In the genomic region with DNA sequence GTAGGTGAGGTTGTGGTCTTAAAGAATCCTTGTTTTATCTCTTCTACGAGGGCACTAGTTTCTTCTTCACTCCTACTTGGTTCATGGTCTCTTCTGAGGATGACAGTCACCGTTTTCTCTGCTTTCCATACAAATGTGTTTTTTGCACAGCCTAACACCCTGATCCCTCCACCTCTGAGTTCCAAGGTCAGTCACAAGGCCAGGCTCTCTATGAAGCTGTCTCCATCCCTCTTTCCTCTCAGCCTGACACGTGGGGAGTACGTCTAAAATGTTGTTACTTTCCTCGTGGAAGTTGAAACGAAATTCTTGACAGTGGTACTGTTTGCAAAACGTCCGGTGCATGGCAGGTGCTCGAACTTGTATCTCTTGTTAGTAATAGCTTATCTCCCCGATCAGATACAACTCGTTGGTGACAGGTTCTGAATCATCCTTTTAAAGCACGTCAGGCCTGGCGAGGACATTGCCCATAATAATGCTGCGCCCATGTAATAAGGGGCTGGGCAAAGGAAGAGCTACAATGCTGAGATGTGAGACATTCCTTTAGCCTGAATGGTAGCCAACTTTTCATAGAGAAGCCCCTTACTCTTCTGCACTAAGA, we compare ENCODE assay signal across 7 mouse cellular contexts. TPM values are rescaled to one million over a fixed set of nuclear protein-coding genes. Genes with fewer than 3 reads are reported as not detected.
DNase-seq lines count a peak whose midpoint lies in the region; ATAC-seq and TF ChIP-seq lines count a peak whose summit lies in the region.

No protein-coding gene starts in this region.

- H3K4me3 ChIP-seq in lung, adult 2 months (replicated peaks; ENCODE audit: extremely low read depth, low read depth, low read length): peak overlapping the region; percentile 63
- peak overlapping the region; percentile 96 for H3K4me3 ChIP-seq in forebrain, embryonic 10.5 days
- peak overlapping the region; percentile 83 for H3K4me3 ChIP-seq in limb, embryonic 14.5 days (replicated peaks; ENCODE audit: low read length)
- H3K4me3 ChIP-seq in stomach, embryonic 14.5 days (ENCODE audit: low read depth, low read length): peak overlapping the region; percentile 95

- peaks cover 9% of the 10 kb centered on the region for H3K4me1 ChIP-seq in lung, adult 2 months (ENCODE audit: control insufficient read depth, insufficient read depth, low read length)
- H3K4me1 ChIP-seq in forebrain, embryonic 10.5 days: peaks cover 19% of the 10 kb centered on the region
- H3K4me1 ChIP-seq in limb, embryonic 14.5 days (ENCODE audit: control insufficient read depth, insufficient read depth, low read length): peaks cover 5% of the 10 kb centered on the region; the same call in 1 of the 2 replicates
- peaks cover 9% of the 10 kb centered on the region for H3K4me1 ChIP-seq in stomach, embryonic 14.5 days (ENCODE audit: control insufficient read depth, insufficient read depth, low read length)

- peak overlapping the region; percentile 36; the same call in 1 of the 2 replicates for H3K9ac ChIP-seq in limb, embryonic 14.5 days (ENCODE audit: low read depth, low read length, severe bottlenecking)
- H3K9ac ChIP-seq in stomach, embryonic 14.5 days (replicated peaks; ENCODE audit: low read depth, low read length): 0 out of 2 replicates have a peak overlapping the region, but pooled peaks have one; percentile 21

- H3K9me3 ChIP-seq in forebrain, embryonic 10.5 days: no peaks in the 10 kb centered on the region
- H3K9me3 ChIP-seq in limb, embryonic 14.5 days (ENCODE audit: control insufficient read depth, low read length): no peaks in the 10 kb centered on the region
- no peaks in the 10 kb centered on the region for H3K9me3 ChIP-seq in stomach, embryonic 14.5 days (ENCODE audit: control insufficient read depth, low read depth, low read length)

- TF ChIP-seq POLR2A in lung, adult 2 months (IDR thresholded peaks at IDR 0.05; ENCODE audit: borderline replicate concordance, extremely low read depth, low read depth, low read length): no peak
- no peak for TF ChIP-seq POLR2A in limb, embryonic 14.5 days (IDR thresholded peaks at IDR 0.05; ENCODE audit: borderline replicate concordance, extremely low read depth, insufficient read depth, insufficient read length)

- peak overlapping the region; percentile 93 for H3K27ac ChIP-seq in forebrain, embryonic 10.5 days
- H3K27ac ChIP-seq in limb, embryonic 14.5 days (replicated peaks; ENCODE audit: low read depth, low read length): no peak overlapping the region
- H3K27ac ChIP-seq in stomach, embryonic 14.5 days (ENCODE audit: low read length): no peak overlapping the region

- WGBS in lung, adult 2 months: 20% methylated on average over 14 of the region's 14 CpGs
- WGBS in forebrain, embryonic 10.5 days: 24% methylated on average over 14 of the region's 14 CpGs
- 20% methylated on average over 14 of the region's 14 CpGs for WGBS in limb, embryonic 14.5 days
- WGBS in stomach, embryonic 14.5 days: 18% methylated on average over 14 of the region's 14 CpGs

- H3K36me3 ChIP-seq in forebrain, embryonic 10.5 days (replicated peaks): no peaks in the 10 kb centered on the region
- no peaks in the 10 kb centered on the region for H3K36me3 ChIP-seq in limb, embryonic 14.5 days (ENCODE audit: control insufficient read depth, insufficient read depth, low read length)
- H3K36me3 ChIP-seq in stomach, embryonic 14.5 days (ENCODE audit: control insufficient read depth, insufficient read depth, low read length): no peaks in the 10 kb centered on the region

- no peak for DNase-seq in lung, adult 2 months
- no peak for DNase-seq in lung, postnatal 10 days
- peak; percentile 11 for DNase-seq in forebrain, embryonic 10.5 days (ENCODE audit: extremely low spot score, low spot score)
- no peak for DNase-seq in limb, embryonic 14.5 days (ENCODE audit: low spot score)
- no peak for DNase-seq in cerebellum, postnatal 10 days
- no peak for DNase-seq in T-cell, adult 2 months (ENCODE audit: low spot score)

- no peaks in the 10 kb centered on the region for H3K27me3 ChIP-seq in forebrain, embryonic 10.5 days (ENCODE audit: poor library complexity, severe bottlenecking)
- H3K27me3 ChIP-seq in limb, embryonic 14.5 days (ENCODE audit: control insufficient read depth, insufficient read depth, low read length): no peaks in the 10 kb centered on the region
- H3K27me3 ChIP-seq in stomach, embryonic 14.5 days (ENCODE audit: control insufficient read depth, insufficient read depth, low read length): no peaks in the 10 kb centered on the region

- ATAC-seq in limb, embryonic 14.5 days (ENCODE audit: low FRiP score, low read depth): no peak; the same call in 1 of the 2 replicates
- peak; percentile 5; the same call in 1 of the 2 replicates for ATAC-seq in stomach, embryonic 14.5 days (ENCODE audit: insufficient number of reproducible peaks, insufficient read depth, low FRiP score, low read depth)

- TF ChIP-seq CTCF in lung, adult 2 months (IDR thresholded peaks at IDR 0.05; ENCODE audit: insufficient read depth, low read length): no peak

- H3K4me2 ChIP-seq in limb, embryonic 14.5 days (replicated peaks; ENCODE audit: low read depth, low read length, severe bottlenecking): peak overlapping the region; percentile 61
- H3K4me2 ChIP-seq in stomach, embryonic 14.5 days (replicated peaks; ENCODE audit: low read depth, low read length): peak overlapping the region; percentile 56

RNA-seq across cellular contexts. Expression of gene Ralgapb, which starts 0.6 kb away (rescaled TPM):
- 19.4 and 27.5 TPM in 2 replicates for polyA plus RNA-seq in lung, adult 2 months (2012; rRNA removed)
- polyA plus RNA-seq in forebrain, embryonic 10.5 days (2016; fragmentation: Nextera tagmentation; extraction: Ambion mirVana): 12.8 and 13.6 TPM in 2 replicates
- 20.1 and 25.2 TPM in 2 replicates for polyA plus RNA-seq in limb, embryonic 14.5 days (2012; rRNA removed)
- 20.2 and 23.3 TPM in 2 replicates for polyA plus RNA-seq in limb, embryonic 14.5 days (2014; fragmentation: Nextera tagmentation; extraction: Ambion mirVana)
- polyA plus RNA-seq in stomach, embryonic 14.5 days (2014; fragmentation: Nextera tagmentation; extraction: Ambion mirVana): 26.8 and 26.9 TPM in 2 replicates

RNA-seq across cellular contexts. Expression of gene Snhg11, which starts 33.7 kb away (rescaled TPM):
- polyA plus RNA-seq in lung, adult 2 months (2012; rRNA removed): 10.6 and 12.7 TPM in 2 replicates
- polyA plus RNA-seq in forebrain, embryonic 10.5 days (2016; fragmentation: Nextera tagmentation; extraction: Ambion mirVana): 16.2 and 17.9 TPM in 2 replicates
- 10.8 and 11.7 TPM in 2 replicates for polyA plus RNA-seq in limb, embryonic 14.5 days (2012; rRNA removed)
- polyA plus RNA-seq in limb, embryonic 14.5 days (2014; fragmentation: Nextera tagmentation; extraction: Ambion mirVana): 2.8 and 3.5 TPM in 2 replicates
- polyA plus RNA-seq in stomach, embryonic 14.5 days (2014; fragmentation: Nextera tagmentation; extraction: Ambion mirVana): 6.5 and 10.0 TPM in 2 replicates
